Comparison of ENCODE assay signal across 8 mouse cellular contexts in the genomic region with DNA sequence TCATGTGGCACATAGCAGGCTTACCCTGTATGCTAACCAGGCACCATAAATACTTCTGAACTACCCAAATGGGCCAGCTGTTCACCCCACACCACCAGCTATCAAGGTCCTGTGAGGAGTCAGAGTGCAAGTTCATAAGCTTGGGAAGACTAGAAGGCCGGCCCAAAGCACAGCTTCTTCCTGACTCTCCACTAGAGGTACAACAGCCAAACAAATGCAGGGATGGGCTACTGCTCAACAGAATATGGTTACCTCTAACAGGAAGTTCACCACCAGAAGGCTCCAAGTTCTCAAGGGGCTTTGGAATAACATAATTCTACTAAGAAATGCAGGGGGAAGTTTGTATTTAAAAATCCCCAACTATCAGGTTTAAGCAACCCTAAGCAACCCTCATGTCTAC. TPM values are rescaled to one million over a fixed set of nuclear protein-coding genes. Genes with fewer than 3 reads are reported as not detected.
DNase-seq lines count a peak whose midpoint lies in the region; ATAC-seq lines count a peak whose summit lies in the region.

No protein-coding gene starts in this region.

- no peaks in the 10 kb centered on the region for H3K27me3 ChIP-seq in kidney, embryonic 15.5 days
- no peaks in the 10 kb centered on the region for H3K27me3 ChIP-seq in hindbrain, embryonic 13.5 days
- no peaks in the 10 kb centered on the region for H3K27me3 ChIP-seq in midbrain, embryonic 16.5 days (ENCODE audit: control insufficient read depth, insufficient read depth, low read depth, low read length)

- H3K36me3 ChIP-seq in kidney, embryonic 15.5 days = peaks cover 21% of the 10 kb centered on the region
- H3K36me3 ChIP-seq in hindbrain, embryonic 13.5 days = peaks cover 18% of the 10 kb centered on the region
- peaks cover 7% of the 10 kb centered on the region; the same call in 1 of the 2 replicates for H3K36me3 ChIP-seq in midbrain, embryonic 16.5 days (ENCODE audit: control insufficient read depth, insufficient read depth, low read length)

- H3K4me1 ChIP-seq in kidney, embryonic 15.5 days = peaks cover 40% of the 10 kb centered on the region
- peaks cover 64% of the 10 kb centered on the region for H3K4me1 ChIP-seq in hindbrain, embryonic 13.5 days (replicated peaks)
- peaks cover 40% of the 10 kb centered on the region for H3K4me1 ChIP-seq in midbrain, embryonic 16.5 days (ENCODE audit: control insufficient read depth, insufficient read depth, low read length)

- no peaks in the 10 kb centered on the region for H3K9me3 ChIP-seq in kidney, embryonic 15.5 days (replicated peaks)
- no peaks in the 10 kb centered on the region for H3K9me3 ChIP-seq in hindbrain, embryonic 13.5 days
- no peaks in the 10 kb centered on the region for H3K9me3 ChIP-seq in midbrain, embryonic 16.5 days (replicated peaks; ENCODE audit: control insufficient read depth, low read length, poor library complexity, severe bottlenecking)

- H3K9ac ChIP-seq in kidney, embryonic 15.5 days = peak overlapping the region; percentile 95
- H3K9ac ChIP-seq in hindbrain, embryonic 13.5 days = peak overlapping the region; percentile 100
- peak overlapping the region; percentile 100 for H3K9ac ChIP-seq in midbrain, embryonic 16.5 days (ENCODE audit: low read depth, low read length)

- ATAC-seq in kidney, embryonic 15.5 days (replicated peaks; ENCODE audit: low FRiP score) = no peak
- no peak for ATAC-seq in hindbrain, embryonic 13.5 days (ENCODE audit: low FRiP score)
- no peak for ATAC-seq in midbrain, embryonic 16.5 days

- 0% methylated on average over 1 of the region's 1 CpGs for WGBS in kidney, embryonic 15.5 days
- 39% methylated on average over 1 of the region's 1 CpGs for WGBS in hindbrain, embryonic 13.5 days
- WGBS in midbrain, embryonic 16.5 days = 24% methylated on average over 1 of the region's 1 CpGs

- H3K4me3 ChIP-seq in kidney, embryonic 15.5 days (replicated peaks) = peak overlapping the region; percentile 67
- H3K4me3 ChIP-seq in hindbrain, embryonic 13.5 days = peak overlapping the region; percentile 99
- H3K4me3 ChIP-seq in midbrain, embryonic 16.5 days (ENCODE audit: low read depth, low read length) = peak overlapping the region; percentile 97

- H3K4me2 ChIP-seq in kidney, embryonic 15.5 days = peak overlapping the region; percentile 80
- peak overlapping the region; percentile 81 for H3K4me2 ChIP-seq in hindbrain, embryonic 13.5 days
- peak overlapping the region; percentile 69 for H3K4me2 ChIP-seq in midbrain, embryonic 16.5 days (ENCODE audit: low read length)

- no peak for DNase-seq in kidney, adult 11 months
- peak; percentile 22 for DNase-seq in ZHBTc4 (ENCODE audit: low read depth, low spot score)
- no peak for DNase-seq in frontal cortex, postnatal 10 days (ENCODE audit: low spot score in 2 of 2)
- DNase-seq in natural killer cell, adult 2 months (ENCODE audit: low spot score in 2 of 2) = no peak
- DNase-seq in frontal cortex, postnatal 36 days (ENCODE audit: low spot score in 2 of 2) = no peak

- peak overlapping the region; percentile 94 for H3K27ac ChIP-seq in kidney, embryonic 15.5 days
- no peak overlapping the region for H3K27ac ChIP-seq in hindbrain, embryonic 13.5 days
- no peak overlapping the region for H3K27ac ChIP-seq in midbrain, embryonic 16.5 days (ENCODE audit: low read length)

RNA-seq across cellular contexts. Expression of a gene that starts 1.6 kb away (rescaled TPM):
- 129 and 140 TPM in 2 replicates for polyA plus RNA-seq in kidney, embryonic 15.5 days (2015; fragmentation: Nextera tagmentation; extraction: Ambion mirVana)
- 147 and 148 TPM in 2 replicates for polyA plus RNA-seq in hindbrain, embryonic 13.5 days (2015; fragmentation: Nextera tagmentation; extraction: Ambion mirVana)
- 153 and 161 TPM in 2 replicates for polyA plus RNA-seq in midbrain, embryonic 16.5 days (2015; fragmentation: Nextera tagmentation; extraction: Ambion mirVana)

RNA-seq across cellular contexts. Expression of a gene that starts 41.2 kb away (rescaled TPM):
- 54.0 and 66.0 TPM in 2 replicates for polyA plus RNA-seq in kidney, embryonic 15.5 days (2015; fragmentation: Nextera tagmentation; extraction: Ambion mirVana)
- 11.7 and 14.9 TPM in 2 replicates for polyA plus RNA-seq in hindbrain, embryonic 13.5 days (2015; fragmentation: Nextera tagmentation; extraction: Ambion mirVana)
- 9.0 and 10.0 TPM in 2 replicates for polyA plus RNA-seq in midbrain, embryonic 16.5 days (2015; fragmentation: Nextera tagmentation; extraction: Ambion mirVana)

RNA-seq across cellular contexts. Expression of a gene that starts 49.7 kb away (rescaled TPM):
- 0.28 and 0.31 TPM in 2 replicates for polyA plus RNA-seq in kidney, embryonic 15.5 days (2015; fragmentation: Nextera tagmentation; extraction: Ambion mirVana)
- not detected in 2 replicates for polyA plus RNA-seq in hindbrain, embryonic 13.5 days (2015; fragmentation: Nextera tagmentation; extraction: Ambion mirVana)
- polyA plus RNA-seq in midbrain, embryonic 16.5 days (2015; fragmentation: Nextera tagmentation; extraction: Ambion mirVana) = not detected in 2 replicates

RNA-seq across cellular contexts. Expression of a gene that starts 56.9 kb away (rescaled TPM):
- 8.0 and 8.4 TPM in 2 replicates for polyA plus RNA-seq in kidney, embryonic 15.5 days (2015; fragmentation: Nextera tagmentation; extraction: Ambion mirVana)
- polyA plus RNA-seq in hindbrain, embryonic 13.5 days (2015; fragmentation: Nextera tagmentation; extraction: Ambion mirVana) = 4.8 and 5.4 TPM in 2 replicates
- 6.8 and 7.1 TPM in 2 replicates for polyA plus RNA-seq in midbrain, embryonic 16.5 days (2015; fragmentation: Nextera tagmentation; extraction: Ambion mirVana)
